Mouse (Mus musculus) heart, postnatal 0 days (tissue): Measurements from ENCODE around the gene Nod2.

ENCODE experiments used
- CTCF ChIP-seq: IDR thresholded peaks from 2 replicates; pipeline ENCODE4 v1.5.1; 2016; ENCODE audit warnings: antibody characterized with exemption, control low read depth, low read depth
- EP300 ChIP-seq: IDR thresholded peaks from 2 replicates; pipeline ENCODE4 v1.6.1; 2016; ENCODE audit warnings: antibody characterized with exemption, low read depth

GRCm38 (mm10) chr8:88694291-88694690, 47.2 kb downstream of the Nod2 start:
- TF ChIP-seq EP300 = no peak
- TF ChIP-seq CTCF = no peak
